Mouse (Mus musculus) ES-Bruce4 (cell line): ENCODE measurements around the gene Cacna2d1. TPM values are rescaled to one million over a fixed set of nuclear protein-coding genes. Genes with fewer than 3 reads are reported as not detected.

Source experiments
- H3K27ac ChIP-seq: 2 replicates; pipeline ENCODE4 v1.5.1; 2012; ENCODE audit warnings: low read length, inconsistent platforms; ENCODE audit not compliant: insufficient read depth
- H3K27me3 ChIP-seq: 2 replicates; pipeline ENCODE4 v1.6.1; 2012; ENCODE audit warnings: mild to moderate bottlenecking, low read length, inconsistent platforms; ENCODE audit not compliant: control insufficient read depth, poor library complexity, insufficient read depth, severe bottlenecking
- H3K36me3 ChIP-seq: 2 replicates; pipeline ENCODE4 v1.6.1; 2012; ENCODE audit warnings: inconsistent platforms, mild to moderate bottlenecking, low read length, moderate library complexity; ENCODE audit not compliant: control insufficient read depth, poor library complexity, insufficient read depth, severe bottlenecking
- H3K4me1 ChIP-seq: one replicate; pipeline ENCODE4 v1.8.1; 2011; ENCODE audit warnings: low read length; ENCODE audit not compliant: control insufficient read depth, insufficient read depth
- H3K4me3 ChIP-seq: 2 replicates; pipeline ENCODE4 v1.5.1; 2011; ENCODE audit warnings: low read depth, mild to moderate bottlenecking, low read length
- H3K9ac ChIP-seq: 2 replicates; pipeline ENCODE4 v1.6.1; 2012; ENCODE audit warnings: low read depth, mild to moderate bottlenecking, inconsistent platforms; ENCODE audit not compliant: poor library complexity, severe bottlenecking
- H3K9me3 ChIP-seq: replicated peaks from 2 replicates; pipeline ENCODE4 v1.6.1; 2012; ENCODE audit warnings: mild to moderate bottlenecking, low read length, inconsistent platforms; ENCODE audit not compliant: control insufficient read depth, poor library complexity, insufficient read depth, severe bottlenecking
- CTCF ChIP-seq: IDR thresholded peaks from one replicate; pipeline ENCODE4 v1.8.1; 2011; ENCODE audit warnings: low read depth, low read length
- EP300 ChIP-seq: IDR thresholded peaks from 2 replicates; pipeline ENCODE4 v1.6.1; 2011; ENCODE audit warnings: low read depth, low read length; ENCODE audit not compliant: insufficient read depth
- POLR2A ChIP-seq: IDR thresholded peaks from one replicate; pipeline ENCODE4 v1.8.1; 2011; ENCODE audit warnings: low read length; ENCODE audit not compliant: insufficient read depth
- polyA plus RNA-seq: library from polyadenylated mRNA; stranded (reverse); fragments of >200 nt; gene quantifications from 2 replicates; pipeline ENCODE4 v1.2.4, GENCODE M21; 2011; ENCODE audit warnings: low read depth; ENCODE audit not compliant: missing spikeins, insufficient read depth, insufficient read length

The Cacna2d1 gene
- polyA plus RNA-seq, 1 experiment, result 8.0 TPM

- no peak overlapping the region for H3K9ac ChIP-seq
- TF ChIP-seq POLR2A (no peak), CTCF (no peak), EP300 (no peak)
- no peaks in the 10 kb centered on the region for H3K4me1 ChIP-seq
- H3K27me3 ChIP-seq, result no peaks in the 10 kb centered on the region
- H3K9me3 ChIP-seq, result no peaks in the 10 kb centered on the region
- no peaks in the 10 kb centered on the region for H3K36me3 ChIP-seq
- H3K27ac ChIP-seq, result no peak overlapping the region
- H3K4me3 ChIP-seq, result no peak overlapping the region
Observed at GRCm38 (mm10) chr5:16191165-16191564, 256.7 kb downstream of the Cacna2d1 start.

- no peaks in the 10 kb centered on the region for H3K9me3 ChIP-seq
- H3K4me1 ChIP-seq, result no peaks in the 10 kb centered on the region
- H3K4me3 ChIP-seq, result no peak overlapping the region
- no peak overlapping the region for H3K9ac ChIP-seq
- H3K27ac ChIP-seq, result no peak overlapping the region
- H3K27me3 ChIP-seq, result no peaks in the 10 kb centered on the region
- H3K36me3 ChIP-seq, result no peaks in the 10 kb centered on the region
- no peak for TF ChIP-seq CTCF
- no peak for TF ChIP-seq EP300
- no peak for TF ChIP-seq POLR2A
Observed at GRCm38 (mm10) chr5:16199816-16200215, 265.3 kb downstream of the Cacna2d1 start.

GRCm38 (mm10) chr5:16221960-16222359 is 287.5 kb downstream of the Cacna2d1 start:
- H3K27ac ChIP-seq, result no peak overlapping the region
- TF ChIP-seq POLR2A, result no peak
- no peak for TF ChIP-seq EP300
- TF ChIP-seq CTCF, result no peak

GRCm38 (mm10) chr5:16225359-16225758 is 290.9 kb downstream of the Cacna2d1 start:
- Histone ChIP-seq H3K4me3 (no peak overlapping the region), H3K27me3 (no peaks in the 10 kb centered on the region), H3K27ac (no peak overlapping the region), H3K9me3 (no peaks in the 10 kb centered on the region), H3K36me3 (no peaks in the 10 kb centered on the region), H3K9ac (no peak overlapping the region), H3K4me1 (no peaks in the 10 kb centered on the region)
- no peak for TF ChIP-seq POLR2A

More at GRCm38 (mm10) chr5:16221960-16222359, 287.5 kb downstream of the Cacna2d1 start:
- Histone ChIP-seq H3K9ac (no peak overlapping the region), H3K36me3 (no peaks in the 10 kb centered on the region), H3K9me3 (no peaks in the 10 kb centered on the region), H3K4me3 (no peak overlapping the region), H3K4me1 (no peaks in the 10 kb centered on the region), H3K27me3 (no peaks in the 10 kb centered on the region)

GRCm38 (mm10) chr5:16229384-16229783 is 294.9 kb downstream of the Cacna2d1 start:
- no peak overlapping the region for H3K9ac ChIP-seq
- H3K27me3 ChIP-seq, result no peaks in the 10 kb centered on the region
- H3K27ac ChIP-seq, result no peak overlapping the region
- no peaks in the 10 kb centered on the region for H3K36me3 ChIP-seq
- H3K4me1 ChIP-seq, result no peaks in the 10 kb centered on the region
- no peak for TF ChIP-seq EP300
- TF ChIP-seq POLR2A, result no peak
- no peak for TF ChIP-seq CTCF
- H3K4me3 ChIP-seq, result no peak overlapping the region
- no peaks in the 10 kb centered on the region for H3K9me3 ChIP-seq

GRCm38 (mm10) chr5:16231477-16231876 is 297.0 kb downstream of the Cacna2d1 start:
- H3K36me3 ChIP-seq, result no peaks in the 10 kb centered on the region
- no peak overlapping the region for H3K4me3 ChIP-seq
- H3K4me1 ChIP-seq, result no peaks in the 10 kb centered on the region
- no peaks in the 10 kb centered on the region for H3K9me3 ChIP-seq
- TF ChIP-seq EP300 (no peak), POLR2A (no peak), CTCF (no peak)
- H3K27me3 ChIP-seq, result no peaks in the 10 kb centered on the region
- H3K9ac ChIP-seq, result no peak overlapping the region
- no peak overlapping the region for H3K27ac ChIP-seq
